Mouse (Mus musculus): Measurements from ENCODE around the gene C8b.

DNA sequence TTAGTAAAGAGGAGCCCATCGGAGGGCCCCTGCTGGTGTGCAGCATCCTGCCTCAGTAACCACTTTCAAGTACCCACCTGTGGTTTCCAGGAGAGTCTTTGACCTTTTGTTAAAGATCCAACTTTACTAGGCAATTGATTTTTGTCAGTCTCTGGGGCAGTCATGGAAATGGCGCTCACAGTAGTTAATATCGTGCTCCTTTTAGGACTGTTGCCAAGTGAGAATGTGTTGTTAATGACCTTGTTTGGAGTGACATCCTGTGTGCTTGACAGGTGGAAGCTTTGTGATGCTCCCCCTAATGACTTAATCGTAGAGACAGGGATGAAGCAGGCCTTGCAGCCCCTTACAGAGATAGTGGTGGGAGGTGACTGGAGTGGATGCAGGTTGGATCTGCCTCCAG, 4.2 kb downstream of the C8b start:
- TF ChIP-seq CTCF (IDR thresholded peaks at IDR 0.05; ENCODE audit: extremely low read depth, insufficient read depth, low read length) = no peak
- TF ChIP-seq POLR2A (IDR thresholded peaks at IDR 0.05; ENCODE audit: extremely low read depth, insufficient read depth, low read length) = no peak
